ENCODE assay signal across 9 mouse cellular contexts in genomic region chr5:100991626-100992025, GRCm38 (mm10).
DNase-seq lines count a peak whose midpoint lies in the region; ATAC-seq and TF ChIP-seq lines count a peak whose summit lies in the region.
"Had no signal": no experiment of that assay in that cellular context is flagged by ENCODE, and none has a peak within 500 bp of the region (broad histone marks: within the 10 kb centered on the region; RNA-seq: fewer than 3 reads in every experiment).

No protein-coding gene starts in this region.

- in situ Hi-C loops in Patski (cut with MboI; ENCODE audit: low pct_unique_long_range_greater_than_20kb) = no loop called here

- POLR2A ChIA-PET in Patski (lab: Charles Lee) = no interaction called here

- ATAC-seq in Patski = no peak
- ATAC-seq in megakaryocyte-erythroid progenitor cell, adult 5-6 weeks (replicated peaks; ENCODE audit: low FRiP score, low TSS enrichment, poor library complexity, severe bottlenecking) = peak; percentile 70; the same call in 1 of the 2 replicates
- ATAC-seq in erythroblast, adult 5-6 weeks (replicated peaks; ENCODE audit: low FRiP score, poor library complexity, severe bottlenecking) = no peak

- peaks cover 27% of the 10 kb centered on the region for H3K27me3 ChIP-seq in Patski
- H3K27me3 ChIP-seq: embryonic facial prominence, embryonic 15.5 days had no signal

- DNase-seq in heart, postnatal 4 days = peak; percentile 54
- DNase-seq in heart, postnatal 25 days (ENCODE audit: low spot score) = no peak
- DNase-seq in 3T3-L1 (ENCODE audit: low read depth, low spot score) (peak; percentile 67), Patski (ENCODE audit: low read depth, low spot score) (no peak)
- peak; percentile 6 for DNase-seq in cerebellum, adult 9-11 months
- DNase-seq in kidney, postnatal 25 days = peak; percentile 57 to 72

- intact Hi-C loops in heart, postnatal 25 days (cut with DNase I) = no loop called here

- CTCF ChIA-PET in Patski (lab: Charles Lee) = interaction anchor here (0.8 to 1.0 kb wide), 2 partner anchors 9 to 678 kb away, joined by 3 to 4 read pairs; no protein-coding TSS in a partner anchor

- peak; percentile 80 for TF ChIP-seq CTCF in Patski (IDR thresholded peaks at IDR 0.05)

Comparison
In these comparisons a context has a peak if more than half of its experiments do, and no peak if none do; other contexts are left out.
1. DNase-seq: peak in heart, postnatal 4 days (single experiment), 3T3-L1 (single experiment), cerebellum, adult 9-11 months (single experiment) and kidney, postnatal 25 days (2 of 2); none in heart, postnatal 25 days (single experiment) and Patski (single experiment).